Mouse (Mus musculus) G1E (cell line): ENCODE results near the gene Cyct. TPM values are rescaled to one million over a fixed set of nuclear protein-coding genes. Genes with fewer than 3 reads are reported as not detected.

Experiments used
- ATAC-seq: 2 replicates; pipeline ENCODE4 v1.8.0; 2016; ENCODE audit warnings: mild to moderate bottlenecking; ENCODE audit not compliant: insufficient number of reproducible peaks, poor library complexity, low FRiP score, severe bottlenecking; ENCODE audit errors: extremely low read depth
- DNase-seq: peaks from one replicate; pipeline ENCODE4 v3.0.0; 2012; ENCODE audit warnings: low spot score
- H3K27me3 ChIP-seq: 2 replicates; pipeline ENCODE4 v1.6.1; 2012; ENCODE audit warnings: mild to moderate bottlenecking, low read length, inconsistent platforms; ENCODE audit not compliant: insufficient read depth
- H3K36me3 ChIP-seq: replicated peaks from 2 replicates; pipeline ENCODE3; 2012; ENCODE audit warnings: mild to moderate bottlenecking, inconsistent platforms
- H3K4me1 ChIP-seq: 2 replicates; pipeline ENCODE4 v1.6.1; 2012; ENCODE audit warnings: low read depth, low read length, inconsistent platforms, mixed read lengths; ENCODE audit not compliant: insufficient read depth
- H3K4me3 ChIP-seq: 2 replicates; pipeline ENCODE4 v1.5.1; 2012; ENCODE audit warnings: low read depth, mild to moderate bottlenecking, inconsistent platforms, low read length, moderate library complexity, mixed read lengths
- H3K9me3 ChIP-seq: replicated peaks from 2 replicates; pipeline ENCODE4 v1.6.1; 2012; ENCODE audit warnings: inconsistent platforms
- CTCF ChIP-seq: IDR thresholded peaks from 2 replicates; pipeline ENCODE4 v1.5.1; 2012; ENCODE audit warnings: low read depth, low read length, inconsistent platforms, mixed read lengths
- GATA1 ChIP-seq: IDR thresholded peaks from 2 replicates; pipeline ENCODE4 v1.6.1; 2012; ENCODE audit warnings: borderline replicate concordance, low read length, inconsistent platforms, mixed read lengths
- GATA2 ChIP-seq: IDR thresholded peaks from 2 replicates; pipeline ENCODE4 v1.6.1; 2012; ENCODE audit warnings: low read depth, low read length, inconsistent platforms, borderline replicate concordance
- POLR2AphosphoS5 ChIP-seq: IDR thresholded peaks from 2 replicates; pipeline ENCODE4 v1.6.1; 2012; ENCODE audit warnings: low read depth, low read length, inconsistent platforms; ENCODE audit not compliant: insufficient replicate concordance
- TAL1 ChIP-seq: conservative IDR thresholded peaks from 2 replicates; pipeline ENCODE4 v1.6.1; 2012; ENCODE audit warnings: low read depth, low read length, inconsistent platforms, mixed read lengths
- polyA plus RNA-seq: library from polyadenylated mRNA; stranded (reverse); fragments of >175 nt; gene quantifications from 2 replicates; pipeline ENCODE4 v1.2.3, GENCODE M21; 2012
- total RNA-seq, 2 experiments: library from RNA; stranded (forward) in 1 of 2; stranded (reverse) in 1 of 2; fragments of 200-1000 nt in 1 of 2; fragments of >200 nt in 1 of 2; fragmentation: Nextera tagmentation in 1 of 2; gene quantifications; 2 replicates each; pipeline ENCODE4 v1.2.3; 2014 to 2017

Cyct gene
- total and polyA plus RNA-seq, 3 experiments, result not detected

GRCm38 (mm10) chr2:76324463-76324862, 35.8 kb downstream of the Cyct start:
- Histone ChIP-seq H3K36me3 (no peaks in the 10 kb centered on the region), H3K9me3 (no peaks in the 10 kb centered on the region), H3K4me1 (no peaks in the 10 kb centered on the region; the same call in 1 of the 2 replicates), H3K4me3 (no peak overlapping the region), H3K27me3 (peaks cover 10% of the 10 kb centered on the region)
- no peak for DNase-seq
- TF ChIP-seq POLR2AphosphoS5 (no peak), TAL1 (no peak), GATA2 (no peak), GATA1 (no peak), CTCF (no peak)
- ATAC-seq, result no peak

- peaks cover 6% of the 10 kb centered on the region for H3K27me3 ChIP-seq
- DNase-seq, result no peak
- ATAC-seq, result no peak
- H3K4me1 ChIP-seq, result no peaks in the 10 kb centered on the region; the same call in 1 of the 2 replicates
- TF ChIP-seq CTCF (no peak), GATA1 (no peak), TAL1 (no peak), POLR2AphosphoS5 (no peak)
- H3K36me3 ChIP-seq, result no peaks in the 10 kb centered on the region
- H3K9me3 ChIP-seq, result no peaks in the 10 kb centered on the region
- H3K4me3 ChIP-seq, result no peak overlapping the region
These were observed 36.9 kb downstream of the Cyct start for GRCm38 (mm10) chr2:76323185-76323875.

DNA sequence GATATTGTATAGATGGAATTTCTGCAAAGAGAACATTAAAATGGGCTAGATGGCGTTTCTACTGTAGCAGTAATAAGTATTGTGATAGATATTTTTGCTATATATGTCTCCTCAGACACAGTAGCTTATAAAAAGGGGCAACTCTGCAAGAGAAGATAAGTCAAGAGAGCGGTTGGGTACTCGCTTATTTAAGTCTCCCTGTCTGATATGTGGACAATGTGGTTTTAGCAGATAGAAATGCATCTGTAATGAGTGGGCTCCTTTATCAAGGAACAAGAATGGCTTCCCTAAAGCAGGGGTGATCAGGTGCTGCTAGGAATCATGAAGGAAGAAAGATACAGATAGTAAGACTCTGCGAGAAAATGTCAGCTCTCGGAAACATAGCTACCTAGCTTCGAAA, 39.9 kb downstream of the Cyct start:
- no peak for DNase-seq
- no peaks in the 10 kb centered on the region; the same call in 1 of the 2 replicates for H3K4me1 ChIP-seq
- TF ChIP-seq GATA2 (no peak), POLR2AphosphoS5 (no peak), TAL1 (no peak), CTCF (no peak), GATA1 (no peak)
- H3K27me3 ChIP-seq, result peaks cover 6% of the 10 kb centered on the region
- ATAC-seq, result no peak
- H3K4me3 ChIP-seq, result no peak overlapping the region
- no peaks in the 10 kb centered on the region for H3K36me3 ChIP-seq
- H3K9me3 ChIP-seq, result no peaks in the 10 kb centered on the region

- H3K9me3 ChIP-seq, result no peaks in the 10 kb centered on the region
- ATAC-seq, result no peak
- TF ChIP-seq GATA1 (no peak), TAL1 (no peak), GATA2 (no peak), POLR2AphosphoS5 (no peak), CTCF (no peak)
These were observed 41.0 kb downstream of the Cyct start for GRCm38 (mm10) chr2:76319231-76319630.

More at GRCm38 (mm10) chr2:76319231-76319630, 41.0 kb downstream of the Cyct start:
- H3K4me1 ChIP-seq, result no peaks in the 10 kb centered on the region; the same call in 1 of the 2 replicates
- H3K36me3 ChIP-seq, result no peaks in the 10 kb centered on the region
- no peak overlapping the region for H3K4me3 ChIP-seq
- H3K27me3 ChIP-seq, result peaks cover 6% of the 10 kb centered on the region
- no peak for DNase-seq

Other genes with a start within 250 kb of the Cyct start
- 1.5 and 2.3 TPM in 2 replicates for gene Pde11a, start 21.7 kb downstream of the Cyct start, total RNA-seq (2014; fragmentation: Nextera tagmentation)
- 0.29 and 0.38 TPM in 2 replicates for gene Pde11a, start 21.7 kb downstream of the Cyct start, total RNA-seq (2017)
- 0.04 and 0.06 TPM in 2 replicates for gene Pde11a, start 21.7 kb downstream of the Cyct start, polyA plus RNA-seq
- 39.1 and 43.3 TPM in 2 replicates for gene Rbm45, start 9.5 kb upstream of the Cyct start, total RNA-seq (2014; fragmentation: Nextera tagmentation)
- 100 and 108 TPM in 2 replicates for gene Rbm45, start 9.5 kb upstream of the Cyct start, total RNA-seq (2017)
- 19.9 and 23.2 TPM in 2 replicates for gene Rbm45, start 9.5 kb upstream of the Cyct start, polyA plus RNA-seq
- not detected in 2 replicates for gene Osbpl6, start 46.1 kb upstream of the Cyct start, total RNA-seq (2014; fragmentation: Nextera tagmentation)
- 0.06 and 0.22 TPM in 2 replicates for gene Osbpl6, start 46.1 kb upstream of the Cyct start, total RNA-seq (2017)
- gene Osbpl6, start 46.1 kb upstream of the Cyct start, polyA plus RNA-seq, result not detected in 2 replicates